Mouse (Mus musculus) adrenal gland, postnatal 25 days (tissue): ENCODE measurements at regions not wholly inside any gene's neighbourhood (a gene's known extent, or its start where the extent isn't known, plus 50 kb on each side); places are given as distances from the start of the nearest gene placed in this dataset.
"Not testable (repeated sequence)": the region's sequence is repeated elsewhere in the genome, so short reads cannot be mapped to it uniquely, and the experiment has no call there.

ENCODE experiments used
- DNase-seq: peaks from one replicate; pipeline ENCODE4 v3.0.0; 2021; ENCODE audit warnings: mixed read lengths
- microRNA-seq, 2 experiments: library from miRNA; unstranded; fragments of <30 nt; microRNA quantifications; one replicate each; pipeline ENCODE4 v1.2.0; 2021

DNA sequence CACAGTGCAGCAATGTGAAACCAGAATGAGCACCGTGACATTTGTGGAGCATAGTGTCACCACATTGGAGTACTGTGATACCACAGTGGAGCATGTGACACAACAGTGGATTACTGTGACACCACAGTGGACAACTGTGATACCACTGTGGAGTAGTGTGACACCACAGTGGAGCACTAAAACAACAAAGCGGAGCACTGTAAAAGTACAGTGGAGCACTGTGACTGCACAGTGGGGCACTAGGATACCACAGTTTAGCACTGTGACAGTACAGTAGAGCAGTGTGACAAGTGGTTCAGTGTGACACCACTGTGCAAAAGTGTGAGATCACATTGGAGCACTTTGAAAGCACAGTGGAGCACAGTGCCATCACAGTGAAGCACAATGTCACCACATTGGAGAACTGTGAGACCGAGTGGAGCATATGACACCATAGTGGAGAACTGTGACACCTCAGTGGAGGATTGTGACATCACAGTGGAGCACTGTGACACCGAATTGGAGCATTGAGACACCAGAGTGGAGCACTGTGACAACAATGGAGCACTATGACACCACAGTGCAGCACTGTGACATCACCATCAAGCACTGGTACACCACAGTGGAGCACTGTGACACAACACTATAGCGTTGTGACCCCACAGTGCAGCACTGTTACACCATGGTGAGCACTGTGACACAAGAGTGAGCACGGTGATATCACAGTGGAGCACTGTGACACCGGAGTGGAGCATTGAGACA, 86.6 kb upstream of the Vmn1r2 start:
- DNase-seq: no peak

DNA sequence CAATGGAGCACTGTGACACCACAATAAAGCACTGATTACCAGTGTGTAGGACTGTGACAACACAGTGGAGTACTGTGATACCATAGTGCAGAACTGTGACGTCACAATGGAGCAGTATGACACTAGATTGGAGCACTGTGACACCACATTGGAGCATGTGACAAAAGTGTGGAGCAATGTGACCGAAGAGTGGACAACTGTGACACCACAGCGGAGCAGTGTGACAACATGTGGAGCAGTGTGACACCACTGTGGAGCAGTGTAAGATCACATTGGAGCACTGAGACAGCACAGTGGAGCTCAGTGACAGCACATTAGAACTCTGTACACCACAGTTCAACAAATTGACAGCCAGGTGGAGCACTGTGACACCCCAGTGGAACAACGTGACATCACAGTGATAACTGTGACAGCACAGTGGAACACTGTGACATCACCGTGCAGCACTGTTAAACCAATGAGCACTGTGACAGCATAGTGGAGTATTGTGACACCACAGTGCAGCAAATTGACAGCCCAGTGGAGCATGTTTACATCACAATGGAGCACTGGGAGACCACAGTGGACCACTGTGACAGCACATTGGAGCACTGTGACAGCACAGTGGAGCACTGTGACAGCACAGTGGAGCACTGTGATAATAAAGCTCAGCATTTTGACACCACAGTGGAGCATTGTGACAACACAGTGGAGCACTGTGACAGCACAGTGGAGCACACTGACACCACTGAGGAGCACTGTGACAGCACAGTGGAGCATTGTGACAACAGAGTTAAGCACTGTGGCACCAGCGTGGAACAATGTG, 85.8 kb upstream of the Vmn1r2 start:
- DNase-seq: no peak

DNA sequence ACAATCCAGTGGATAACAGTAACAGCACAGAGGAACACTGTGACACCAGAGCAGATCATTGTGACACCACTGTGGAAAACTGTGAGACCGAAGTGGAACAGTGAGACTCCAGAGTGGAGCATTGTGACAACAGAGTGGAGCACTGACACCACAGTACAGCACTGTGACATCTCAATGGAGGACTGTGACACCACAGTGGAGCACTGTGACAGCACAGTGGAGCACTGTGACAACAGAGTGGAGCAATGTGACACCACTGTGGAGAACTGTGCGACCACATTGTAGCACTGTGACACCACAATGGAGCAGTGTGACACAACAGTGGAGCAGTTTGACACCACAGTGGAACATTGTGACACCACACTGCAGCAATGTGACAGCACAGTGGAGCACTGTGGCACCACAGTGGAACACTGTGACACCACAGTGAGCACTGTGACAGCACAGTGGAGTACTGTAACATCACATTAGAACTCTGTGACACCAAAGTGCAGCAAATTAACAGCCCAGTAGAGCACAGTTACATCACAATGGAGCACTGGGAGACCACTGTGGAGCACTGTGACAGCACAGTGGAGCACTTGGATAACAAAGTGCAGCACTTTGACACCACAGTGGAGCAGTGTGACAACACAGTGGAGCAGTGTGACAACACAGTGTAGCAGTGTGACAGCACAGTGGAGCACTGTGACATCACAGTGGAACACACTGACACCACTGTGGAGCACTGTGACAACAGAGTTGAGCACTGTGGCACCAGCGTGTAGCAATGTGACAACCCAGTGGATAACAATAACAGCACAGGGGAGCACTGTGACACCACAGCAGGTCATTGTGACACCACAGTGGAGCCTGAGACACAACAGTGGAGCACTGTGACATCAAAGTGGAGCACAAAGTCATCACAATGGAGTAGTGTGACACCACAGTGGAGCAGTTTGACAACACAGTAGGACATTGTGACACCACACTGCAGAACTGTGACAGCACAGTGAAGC, 84.9 kb upstream of the Vmn1r2 start:
- DNase-seq: no peak

DNA sequence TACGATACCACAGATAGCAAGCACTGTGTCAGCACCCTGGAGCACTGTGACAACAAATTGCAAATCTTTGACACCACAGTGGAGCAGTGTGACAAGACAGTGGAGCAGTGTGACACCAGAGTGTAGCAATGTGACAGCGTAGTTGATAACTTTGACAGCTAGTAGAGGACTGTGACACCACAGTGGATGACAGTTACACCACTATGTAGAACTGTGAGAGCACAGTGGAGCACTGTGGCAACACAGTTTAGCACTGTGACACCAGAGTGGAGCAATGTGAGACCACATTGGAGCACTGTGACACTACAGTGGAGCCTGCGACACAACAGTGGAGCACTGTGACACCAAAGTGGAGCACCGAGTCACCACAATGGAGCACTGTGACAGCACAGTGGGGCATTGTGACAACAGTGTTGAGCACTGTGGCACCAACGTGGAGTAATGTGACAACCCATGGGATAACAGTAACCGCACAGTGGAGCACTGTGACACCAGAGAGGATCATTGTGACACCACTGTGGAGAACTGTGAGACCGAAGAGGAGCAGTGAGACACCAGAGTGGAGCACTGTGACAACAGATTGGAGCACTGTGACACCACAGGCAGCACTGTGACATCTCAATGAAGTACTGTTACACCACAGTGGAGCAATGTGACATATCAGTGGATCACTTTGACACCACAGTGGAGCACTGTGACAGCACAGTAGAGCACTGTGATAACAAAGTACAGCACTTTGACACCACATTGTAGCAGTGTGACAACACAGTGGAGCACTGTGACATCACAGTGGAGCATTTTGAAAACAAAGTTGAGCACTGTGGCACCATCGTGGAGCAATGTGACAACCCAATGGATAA, 83.7 kb upstream of the Vmn1r2 start:
- no peak for DNase-seq

DNA sequence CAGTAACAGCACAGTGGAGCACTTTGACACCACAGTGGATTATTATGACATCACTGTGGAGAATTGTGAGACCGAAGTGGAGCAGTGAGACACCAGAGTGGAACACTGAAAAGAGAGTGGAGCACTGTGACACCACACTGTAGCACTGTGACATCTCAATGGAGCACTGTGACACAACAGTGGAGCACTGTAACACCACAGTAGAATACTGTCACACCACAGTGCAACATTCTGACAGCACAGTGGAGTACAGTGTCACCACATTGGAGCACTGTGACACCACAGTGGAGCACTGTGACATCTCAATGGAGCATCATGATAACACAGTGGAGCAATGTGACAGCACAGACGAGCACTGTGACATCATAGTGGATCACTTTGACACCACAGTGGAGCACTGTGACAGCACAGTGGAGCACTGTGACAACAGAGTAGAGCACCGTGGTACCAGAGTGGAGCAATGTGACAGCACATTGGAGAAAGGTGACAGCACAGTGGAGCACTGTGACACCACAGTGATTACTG, 83.0 kb upstream of the Vmn1r2 start:
- no peak for DNase-seq

DNA sequence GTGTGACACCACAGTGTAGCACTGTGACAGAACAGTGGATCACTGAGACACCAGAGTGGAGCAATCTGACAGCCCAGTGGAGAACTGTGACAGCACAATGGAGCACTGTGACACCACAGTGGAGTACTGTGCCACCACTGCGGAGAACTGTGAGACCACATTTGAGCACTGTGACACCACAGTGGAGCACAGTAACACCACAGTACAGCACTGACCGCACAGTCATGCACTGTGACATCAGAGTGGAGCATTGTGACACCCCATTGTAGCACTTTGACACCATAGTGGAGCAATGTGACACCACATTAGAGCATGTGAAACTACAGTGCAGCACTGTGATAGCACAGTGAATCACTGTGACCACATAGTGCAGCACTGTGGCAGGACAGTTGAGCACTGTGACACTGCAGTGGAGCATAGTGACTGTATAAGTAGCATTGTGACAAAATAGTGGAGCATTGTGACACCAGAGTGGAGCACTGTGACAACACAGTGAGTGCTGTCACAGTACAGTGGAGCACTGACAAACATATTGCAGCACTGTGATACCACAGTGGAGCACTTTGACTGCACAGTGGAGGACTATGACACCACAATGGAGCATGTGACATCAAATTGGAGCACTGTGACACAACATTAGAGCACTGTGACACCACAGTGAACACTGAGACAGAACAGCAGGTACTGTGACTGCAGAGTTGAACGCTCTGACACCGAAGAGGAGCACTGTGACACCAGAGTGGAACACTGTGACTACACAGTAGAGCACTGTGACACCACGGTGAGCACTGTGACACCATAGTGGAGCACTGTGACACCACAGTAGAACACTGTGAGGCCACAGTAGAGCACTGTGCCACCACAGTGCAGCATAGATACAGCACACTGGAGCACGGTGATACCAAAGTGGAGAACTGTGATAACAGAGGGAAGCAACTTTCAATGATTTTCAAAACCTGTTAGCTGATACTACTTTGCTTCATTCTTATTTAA, 81.4 kb upstream of the Vmn1r2 start:
- no peak for DNase-seq

DNA sequence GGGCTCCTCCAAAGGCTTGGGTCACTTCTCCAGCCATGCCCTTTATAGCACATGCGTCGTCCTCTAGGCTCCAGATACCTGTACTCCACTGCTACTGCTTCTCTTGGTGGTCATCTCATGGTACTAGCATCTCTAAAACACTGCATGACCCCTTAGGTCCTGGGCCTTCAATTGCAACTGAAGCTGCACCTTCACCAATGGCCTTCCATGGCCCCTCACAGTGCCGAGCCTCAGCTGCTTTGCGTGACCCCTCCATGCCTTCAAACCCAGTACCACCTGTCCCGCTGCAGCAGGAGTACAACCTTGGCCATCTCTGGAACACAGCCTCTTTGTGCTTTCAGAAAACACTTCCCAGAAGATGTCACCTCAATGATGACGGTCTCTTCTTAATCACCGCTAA, 79.5 kb upstream of the Vmn1r2 start:
- DNase-seq: not testable (repeated sequence)

DNA sequence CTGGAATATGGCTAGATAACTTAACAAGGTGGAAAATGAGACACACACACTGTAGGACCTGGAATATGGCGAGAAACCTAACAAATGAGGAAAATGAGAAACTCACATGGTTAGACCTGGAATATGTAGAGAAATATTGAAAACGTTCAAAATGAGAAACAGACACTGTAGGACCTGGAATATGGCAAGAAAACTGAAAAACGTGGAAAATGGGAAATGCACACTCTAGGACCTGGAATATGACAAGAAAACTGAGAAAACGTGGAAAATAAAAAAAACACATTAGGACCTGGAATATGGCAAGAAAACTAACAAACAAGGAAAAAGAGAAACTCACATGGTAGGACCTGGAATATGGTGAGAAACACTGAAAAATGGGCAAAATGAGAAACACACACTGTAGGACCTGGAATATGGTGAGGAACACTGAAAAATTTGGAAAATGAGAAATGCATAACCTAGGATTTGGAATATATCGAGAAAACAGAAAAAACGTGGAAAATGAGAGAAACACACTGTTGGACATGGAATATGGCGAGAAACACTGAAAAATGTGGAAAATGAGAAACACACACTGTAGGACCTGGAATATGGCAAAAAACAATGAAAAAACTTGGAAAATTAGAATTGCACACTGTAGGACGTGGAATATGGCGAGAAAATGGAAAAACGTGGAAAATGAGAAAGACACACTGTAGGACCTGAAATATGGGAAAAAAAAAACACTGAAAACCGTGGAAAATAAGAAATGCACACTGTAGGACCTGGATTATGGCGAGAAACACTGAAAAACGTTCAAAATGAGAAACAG, 77.3 kb upstream of the Vmn1r2 start:
- DNase-seq: no peak

DNA sequence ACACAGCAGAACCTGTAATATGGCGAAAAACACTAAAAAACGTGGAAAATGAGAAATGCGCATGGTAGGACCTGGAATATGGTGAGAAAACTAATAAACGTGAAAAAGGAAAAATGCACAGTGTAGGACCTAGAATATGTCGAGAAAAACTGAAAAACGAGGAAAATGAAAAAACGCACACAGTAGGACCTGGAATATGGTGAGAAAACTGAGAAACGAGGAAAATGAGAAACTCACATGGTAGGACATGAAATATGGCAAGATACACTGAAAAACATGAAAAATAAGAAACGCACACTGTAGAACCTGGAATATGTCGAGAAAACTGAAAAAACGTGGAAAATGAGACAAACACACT, 76.8 kb upstream of the Vmn1r2 start:
- no peak for DNase-seq

DNA sequence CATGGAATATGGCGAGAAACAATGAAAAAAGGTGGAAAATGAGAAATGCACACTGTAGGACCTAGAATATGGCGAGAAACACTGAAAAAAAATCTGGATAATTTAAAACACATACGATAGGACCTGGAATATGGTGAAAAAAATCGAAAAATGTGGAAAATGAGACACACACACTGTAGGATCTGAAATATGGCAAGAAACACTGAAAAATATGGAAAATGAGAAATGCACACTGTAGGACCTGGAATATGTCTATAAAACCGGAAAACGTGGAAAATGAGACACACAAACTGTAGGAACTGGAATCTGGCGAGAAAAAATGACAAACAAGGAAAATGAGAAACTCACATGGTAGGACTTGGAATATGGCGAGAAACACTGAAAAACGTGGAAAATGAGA, 76.4 kb upstream of the Vmn1r2 start:
- no peak for DNase-seq

Small RNA genes in the stretch of these regions (microRNA-seq; reads per million reads assigned to microRNA genes)
- gene Gm27878: 0 reads per million in 2 experiments
